Mouse (Mus musculus) CH12F3 (cell line): ENCODE results near the gene Ccr1.
"Not testable (repeated sequence)": the region's sequence is repeated elsewhere in the genome, so short reads cannot be mapped to it uniquely, and the experiment has no call there.

Source experiments
- in situ Hi-C: fragments of 300-500 bp; cut with MboI; formaldehyde crosslinking; loops from 2 replicates; pipeline ENCODE4 v1.14.3; 2020; ENCODE audit warnings: low sequenced_read_pairs

Ccr1 gene

DNA sequence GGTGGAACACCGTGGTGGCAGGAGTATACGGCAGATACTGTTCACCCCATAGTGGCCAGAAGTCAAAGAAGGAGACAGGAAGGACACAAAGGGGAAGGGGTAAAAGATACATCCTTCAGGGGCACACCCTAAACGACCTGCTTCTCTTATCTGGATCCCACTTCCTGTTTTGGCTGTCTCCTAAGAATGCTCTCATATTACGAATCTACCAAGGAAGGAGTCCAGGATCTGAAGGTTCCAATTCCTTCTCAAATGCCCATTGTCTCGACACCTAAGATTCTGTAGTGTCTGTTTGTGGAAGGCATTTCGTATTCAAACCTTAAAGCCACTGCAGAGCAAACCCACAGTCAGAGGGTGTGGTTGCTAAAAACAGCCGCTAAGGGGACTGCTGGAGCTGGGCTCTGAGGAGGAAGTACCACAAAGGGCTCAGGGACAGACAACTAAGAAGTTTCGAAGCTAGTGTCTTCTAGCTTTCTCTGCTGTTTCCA, 39.7 kb downstream of the Ccr1 start:
- in situ Hi-C loops = no loop called here

DNA sequence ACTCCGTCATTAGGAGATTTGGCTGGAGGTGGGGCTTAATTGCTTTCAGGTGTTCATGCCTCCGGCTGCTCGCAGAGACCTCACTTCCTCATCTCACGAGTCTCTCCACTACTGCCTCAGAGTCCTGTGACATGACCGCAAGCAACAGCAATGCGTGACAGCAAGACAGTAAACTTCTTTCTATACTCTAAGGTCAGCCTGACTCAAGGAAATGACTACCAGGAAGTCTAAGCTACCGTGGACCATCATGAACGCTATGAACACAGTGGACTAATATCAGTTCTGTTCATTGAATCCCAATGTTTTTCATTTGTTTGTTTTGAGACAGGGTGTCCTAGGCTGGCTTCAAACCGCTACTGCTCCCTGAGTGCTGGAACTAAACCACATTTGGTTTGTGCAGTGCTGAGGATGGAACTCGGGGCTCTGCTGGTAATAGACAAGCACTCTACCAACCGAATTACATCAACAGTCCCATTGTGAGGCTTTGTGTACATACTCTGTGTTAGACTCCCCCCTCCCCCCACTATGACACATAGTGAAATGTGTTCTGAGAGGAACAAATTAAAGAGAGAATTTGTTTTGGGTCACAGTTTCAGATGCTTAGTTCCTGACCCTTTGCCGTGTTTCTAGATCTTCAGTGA, 40.3 kb downstream of the Ccr1 start:
- in situ Hi-C loops = no loop called here

DNA sequence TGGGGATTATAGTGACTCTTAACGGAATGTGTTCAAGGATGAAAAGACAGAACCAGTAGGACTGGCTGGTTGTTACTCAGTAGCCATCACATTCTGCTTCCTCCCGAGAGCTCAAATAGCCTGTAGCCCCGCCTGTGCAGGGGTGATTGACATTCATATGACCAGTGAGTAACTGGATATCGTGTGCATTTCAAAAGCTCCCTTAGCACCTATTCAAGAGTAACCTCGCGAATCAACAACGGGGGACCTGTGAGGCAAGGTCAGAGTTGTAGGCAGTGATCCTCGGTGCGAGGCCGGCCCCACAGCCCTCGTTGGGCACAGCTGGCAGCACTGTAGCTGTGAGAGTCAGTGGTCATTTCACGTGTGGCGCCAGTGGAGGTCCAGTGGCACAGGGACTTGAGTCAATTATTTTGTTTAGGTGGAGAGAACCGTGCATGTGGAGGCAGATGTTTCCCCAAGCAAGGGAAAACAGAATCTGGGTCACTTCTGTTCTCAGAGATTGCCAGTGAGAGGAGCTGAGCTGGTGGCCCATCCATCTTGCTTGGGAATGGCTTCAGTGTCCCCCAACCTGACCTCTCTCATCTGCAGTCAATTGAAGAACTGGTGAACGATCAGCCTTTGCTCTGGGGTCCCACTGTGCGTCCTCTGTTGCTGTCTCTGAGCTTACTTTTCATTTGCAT, 41.1 kb downstream of the Ccr1 start:
- in situ Hi-C loops = no loop called here

DNA sequence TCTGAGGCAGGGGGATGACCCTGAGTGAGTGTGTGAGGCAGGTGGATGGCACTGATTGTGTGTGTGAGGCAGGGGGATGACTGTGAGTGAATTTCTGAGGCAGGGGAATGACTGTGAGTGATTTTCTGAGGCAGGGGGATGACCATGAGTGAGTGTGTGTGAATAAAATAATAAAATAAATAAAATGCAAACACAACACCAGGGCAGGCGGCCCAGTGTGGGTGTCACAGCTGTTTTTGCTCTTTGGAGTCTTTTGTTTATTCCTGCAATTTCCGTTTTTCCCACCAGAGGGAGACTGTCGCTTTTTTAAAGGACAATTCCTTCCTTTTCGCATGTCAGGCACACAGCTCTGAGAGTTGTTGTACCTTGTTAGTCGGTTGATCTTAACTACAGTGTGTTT, 42.5 kb downstream of the Ccr1 start:
- in situ Hi-C loops = not testable (repeated sequence)

DNA sequence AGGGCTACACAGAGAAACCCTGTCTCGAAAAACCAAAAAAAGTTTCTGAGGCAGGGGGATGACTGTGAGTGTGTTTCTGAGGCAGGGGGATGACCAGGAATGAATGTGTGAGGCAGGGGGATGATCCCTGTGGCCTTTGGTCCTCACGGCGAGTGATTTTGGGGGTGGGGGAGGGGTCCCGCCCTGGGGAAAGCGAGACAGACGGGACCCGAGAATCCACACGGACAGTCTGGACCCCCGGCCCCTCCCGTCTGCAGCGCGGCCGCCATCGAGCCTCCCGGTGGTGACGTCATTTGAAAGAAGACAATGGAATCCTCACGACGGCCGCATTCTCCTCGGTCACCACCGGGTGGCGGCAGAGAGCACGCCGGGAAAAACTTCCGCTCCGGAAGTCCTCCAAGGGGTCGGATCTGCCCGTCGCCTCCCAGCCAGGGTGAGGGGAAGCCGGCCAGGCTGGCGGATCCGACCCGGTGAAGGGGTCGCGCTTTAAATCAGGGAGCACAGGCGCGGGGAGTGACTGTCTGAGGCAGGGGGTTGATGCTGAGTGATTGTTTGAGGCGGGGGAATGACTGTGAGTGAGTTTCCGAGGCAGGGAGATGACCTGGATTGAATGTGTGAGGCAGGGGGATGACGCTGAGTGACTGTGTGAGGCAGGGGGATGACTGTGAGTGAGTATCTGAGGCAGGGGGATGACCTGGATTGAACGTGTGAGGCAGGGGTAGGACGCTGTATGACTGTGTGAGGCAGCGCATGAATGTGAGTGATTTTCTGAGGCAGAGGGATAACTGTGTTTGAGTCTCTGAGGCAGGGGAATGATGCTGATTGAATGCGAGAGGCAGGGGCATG, 43.2 kb downstream of the Ccr1 start:
- in situ Hi-C loops = no loop called here

DNA sequence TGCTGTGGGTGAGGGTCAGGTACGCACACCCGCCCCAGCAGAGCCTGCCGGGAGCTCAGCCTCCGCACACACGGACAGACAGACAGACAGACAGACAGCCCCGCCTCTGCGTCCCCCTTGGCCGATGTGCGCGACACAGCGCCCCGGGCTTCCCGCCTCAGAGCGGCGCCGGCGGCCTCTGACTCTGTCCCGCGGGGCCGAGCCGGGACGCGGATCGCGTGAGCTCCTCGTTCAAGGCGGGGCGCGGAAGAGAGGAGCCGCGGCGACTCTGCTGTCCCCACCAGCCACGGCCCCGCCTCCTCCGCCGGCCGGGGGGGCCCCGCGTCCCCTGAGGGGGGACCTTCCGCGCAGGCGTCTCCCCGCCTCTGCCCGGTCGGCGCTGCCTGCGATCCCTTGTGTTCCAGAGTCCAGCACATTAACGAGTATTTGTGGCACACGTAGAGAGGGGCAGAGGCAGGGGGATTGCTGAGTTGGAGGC, 43.9 kb downstream of the Ccr1 start:
- in situ Hi-C loops = no loop called here

DNA sequence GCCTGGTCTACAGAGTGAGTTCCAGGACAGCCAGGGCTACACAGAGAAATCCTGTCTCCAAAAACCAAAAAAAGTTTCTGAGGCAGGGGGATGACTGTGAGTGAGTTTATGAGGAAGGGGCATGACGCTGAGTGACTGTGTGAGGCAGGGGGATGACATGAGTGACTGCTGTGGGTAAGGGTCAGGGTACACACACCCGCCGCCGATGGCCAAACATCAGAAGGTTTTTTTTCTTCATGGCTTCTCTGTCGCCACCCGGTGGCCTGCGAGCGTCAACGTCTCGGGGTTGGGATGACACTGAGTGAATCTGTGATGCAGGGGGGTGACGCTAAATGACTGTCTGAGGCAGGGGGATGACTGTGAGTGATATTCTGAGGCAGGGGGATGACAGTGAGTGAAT, 44.5 kb downstream of the Ccr1 start:
- in situ Hi-C loops = not testable (repeated sequence)

DNA sequence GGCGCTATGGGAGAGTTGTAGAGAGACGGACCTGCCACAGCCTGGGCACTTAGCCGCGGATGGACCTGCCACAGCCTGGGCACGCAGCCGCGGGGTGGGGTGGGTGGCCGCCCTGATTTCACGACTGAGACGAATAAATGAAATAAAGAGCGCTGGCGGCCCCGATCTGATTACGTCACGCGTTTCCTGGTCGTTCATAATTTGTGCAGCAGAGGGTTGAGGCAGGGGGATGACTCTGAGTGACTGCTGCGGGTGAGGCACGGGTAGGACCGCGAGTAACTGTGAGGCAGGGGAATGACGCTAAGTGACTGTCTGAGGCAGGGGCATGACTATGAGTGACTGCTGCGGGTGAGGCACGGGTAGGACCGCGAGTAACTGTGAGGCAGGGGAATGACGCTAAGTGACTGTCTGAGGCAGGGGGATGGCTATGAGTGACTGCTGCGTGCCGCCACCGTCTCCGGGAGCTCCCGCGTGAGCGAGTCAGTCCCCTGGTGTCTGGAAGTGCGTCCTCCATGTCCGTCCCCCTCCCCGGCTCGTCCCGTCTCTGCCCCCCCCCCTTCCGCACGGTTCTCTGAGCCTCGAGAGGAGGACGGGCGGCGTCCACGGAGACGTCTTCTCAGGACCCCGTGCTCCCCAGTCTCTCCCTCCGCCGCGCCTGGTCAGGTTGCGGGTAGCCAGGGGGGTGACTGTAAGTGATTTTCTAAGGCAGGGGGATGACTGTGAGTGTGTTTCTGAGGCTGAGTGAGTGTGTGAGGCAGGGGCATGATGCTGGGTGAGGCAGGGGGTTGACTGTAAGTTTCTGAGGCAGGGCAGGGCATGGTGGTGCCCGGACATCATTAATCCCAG, 45.1 kb downstream of the Ccr1 start:
- in situ Hi-C loops = no loop called here
